Mouse (Mus musculus) liver, adult 2 months (tissue): ENCODE measurements around the gene Tsen15.

ENCODE experiments used
- CTCF ChIP-seq: fragments of 200-500 bp; IDR thresholded peaks from 2 replicates; pipeline ENCODE4 v1.5.1; 2011; ENCODE audit warnings: low read depth, low read length, control low read depth
- POLR2A ChIP-seq: fragments of 200-500 bp; IDR thresholded peaks from 2 replicates; pipeline ENCODE4 v1.6.1; 2011; ENCODE audit warnings: low read length, control low read depth; ENCODE audit not compliant: insufficient read depth; ENCODE audit errors: extremely low read depth

DNA sequence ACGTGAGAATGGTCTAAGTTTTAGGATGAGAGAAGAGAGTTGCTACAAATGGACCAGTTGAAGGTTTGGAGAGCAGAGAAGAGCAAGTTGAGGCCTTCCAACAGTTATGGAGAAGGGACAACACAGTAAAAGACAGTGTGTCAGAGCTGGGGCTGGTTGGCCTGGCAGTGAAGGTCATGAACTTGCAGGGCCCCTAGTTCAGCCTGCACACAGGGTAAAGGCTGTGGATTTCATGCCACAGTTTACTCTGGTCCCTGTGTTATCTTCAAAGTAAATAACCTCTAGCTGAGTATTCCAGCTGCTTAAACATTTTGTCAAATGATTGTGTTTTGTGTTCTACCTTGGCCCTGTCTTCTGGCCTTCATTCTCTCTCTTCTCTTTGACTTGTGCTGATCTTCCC lies 12.2 kb upstream of the Tsen15 start:
- TF ChIP-seq POLR2A, result no peak
- no peak for TF ChIP-seq CTCF
